15 mouse cellular contexts compared by ENCODE assay signal in genomic region chr5:14107365-14107764, GRCm38 (mm10).
"Had no signal": no experiment of that assay in that cellular context is flagged by ENCODE, and none has a peak within 500 bp of the region (broad histone marks: within the 10 kb centered on the region; RNA-seq: fewer than 3 reads in every experiment).

No protein-coding gene starts in this region.

- H3K9me3 ChIP-seq: limb, embryonic 13.5 days; limb, embryonic 15.5 days; liver, embryonic 12.5 days; midbrain, embryonic 12.5 days; midbrain, embryonic 15.5 days; neural tube, embryonic 12.5 days; stomach, embryonic 15.5 days had no signal

- H3K36me3 ChIP-seq: limb, embryonic 13.5 days; limb, embryonic 15.5 days; liver, embryonic 12.5 days; midbrain, embryonic 12.5 days; midbrain, embryonic 15.5 days; neural tube, embryonic 12.5 days; stomach, embryonic 15.5 days had no signal

- H3K4me3 ChIP-seq: limb, embryonic 13.5 days; limb, embryonic 15.5 days; liver, embryonic 12.5 days; megakaryocyte, embryonic 14.5 days; midbrain, embryonic 12.5 days; midbrain, embryonic 15.5 days; neural tube, embryonic 12.5 days; stomach, embryonic 15.5 days had no signal

- H3K9ac ChIP-seq: limb, embryonic 13.5 days; limb, embryonic 15.5 days; liver, embryonic 12.5 days; liver, embryonic 14.5 days; midbrain, embryonic 12.5 days; midbrain, embryonic 15.5 days; neural tube, embryonic 12.5 days; stomach, embryonic 15.5 days had no signal

- H3K4me2 ChIP-seq: limb, embryonic 13.5 days; limb, embryonic 15.5 days; liver, embryonic 12.5 days; midbrain, embryonic 12.5 days; midbrain, embryonic 15.5 days; neural tube, embryonic 12.5 days; stomach, embryonic 15.5 days had no signal

- DNase-seq: right cerebral cortex, postnatal 14 days; thymus, adult 2 months; thymus, postnatal 25 days; thymus, postnatal 4 days had no signal

- H3K27me3 ChIP-seq: limb, embryonic 13.5 days; limb, embryonic 15.5 days; liver, embryonic 12.5 days; megakaryocyte, embryonic 14.5 days; midbrain, embryonic 12.5 days; midbrain, embryonic 15.5 days; neural tube, embryonic 12.5 days; stomach, embryonic 15.5 days had no signal

- H3K4me1 ChIP-seq: limb, embryonic 13.5 days; limb, embryonic 15.5 days; liver, embryonic 12.5 days; megakaryocyte, embryonic 14.5 days; midbrain, embryonic 12.5 days; midbrain, embryonic 15.5 days; neural tube, embryonic 12.5 days; stomach, embryonic 15.5 days had no signal

- H3K27ac ChIP-seq: limb, embryonic 13.5 days; limb, embryonic 15.5 days; liver, embryonic 12.5 days; liver, embryonic 14.5 days; macrophage; midbrain, embryonic 12.5 days; midbrain, embryonic 15.5 days; neural tube, embryonic 12.5 days; stomach, embryonic 15.5 days; stomach, postnatal 0 days had no signal

- ATAC-seq: liver, embryonic 12.5 days; midbrain, embryonic 15.5 days had no signal
